Mouse (Mus musculus): Measurements from ENCODE around the gene Lrig1.

GRCm38 (mm10) chr6:94565766-94566165 is 134.2 kb downstream of the Lrig1 start:
- TF ChIP-seq ZC3H11A (IDR thresholded peaks at IDR 0.05; ENCODE audit: borderline replicate concordance, low read depth, low read length), result no peak
- TF ChIP-seq ZNF384 (IDR thresholded peaks at IDR 0.05; ENCODE audit: low read depth, low read length), result no peak

Measured in ES-E14 (cell line).